Mouse (Mus musculus): ENCODE results near the gene Med6. TPM values are rescaled to one million over a fixed set of nuclear protein-coding genes. Genes with fewer than 3 reads are reported as not detected.
A peak's percentile ranks its signal among the peaks of the same experiment; 100 is the strongest.

Gene Med6
- 67.4 and 67.7 TPM in 2 replicates for polyA plus RNA-seq (2015; fragmentation: Nextera tagmentation; extraction: Ambion mirVana)

GRCm38 (mm10) chr12:81594902-81595671, at the start of gene Med6:
Med6 (minus strand) TSS chr12:81595008.
- 2% methylated on average over 36 of the region's 36 CpGs for WGBS
- Histone ChIP-seq H3K4me1 (replicated peaks) (no peaks in the 10 kb centered on the region), H3K27ac (peak within 1 kb of the TSS; percentile 54; the same call in 1 of the 2 replicates), H3K4me3 (replicated peaks) (peak within 1 kb of the TSS; percentile 64), H3K9me3 (no peaks in the 10 kb centered on the region), H3K36me3 (0 out of 2 replicates have a peak, but pooled peaks cover 3% of the 10 kb centered on the region), H3K9ac (peak within 1 kb of the TSS; percentile 65), H3K4me2 (replicated peaks) (peak within 1 kb of the TSS; percentile 59), H3K27me3 (replicated peaks) (no peaks in the 10 kb centered on the region)
- ATAC-seq = peak; percentile 99

- Histone ChIP-seq H3K36me3 (no peaks in the 10 kb centered on the region), H3K4me3 (replicated peaks) (no peak overlapping the region), H3K27ac (no peak overlapping the region), H3K4me1 (replicated peaks) (no peaks in the 10 kb centered on the region), H3K4me2 (replicated peaks) (no peak overlapping the region), H3K9ac (no peak overlapping the region), H3K9me3 (no peaks in the 10 kb centered on the region), H3K27me3 (replicated peaks) (no peaks in the 10 kb centered on the region; the same call in 1 of the 2 replicates)
- WGBS = 72% methylated on average over 11 of the region's 11 CpGs
- ATAC-seq = no peak
Measured at GRCm38 (mm10) chr12:81642361-81643082, 47.7 kb upstream of the Med6 start.

DNA sequence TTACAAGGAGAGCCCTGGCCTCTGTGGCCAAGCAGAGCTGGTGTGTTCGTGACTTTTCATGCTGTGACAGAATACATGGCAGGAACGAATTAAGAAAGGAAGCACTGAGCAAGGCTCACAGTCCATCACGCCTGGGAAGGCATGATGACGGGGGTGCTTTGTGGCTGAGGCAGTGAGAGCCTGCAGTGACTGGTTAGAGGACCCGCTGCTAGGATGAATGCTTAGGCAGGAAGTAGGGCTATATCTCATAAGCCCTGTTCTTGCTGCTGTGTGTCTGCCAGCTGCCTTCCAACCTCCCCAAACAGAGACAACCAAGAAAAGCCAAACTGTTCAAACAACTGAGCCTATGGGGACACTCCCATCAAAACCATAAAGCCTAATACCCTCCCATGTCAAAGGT, 45.8 kb upstream of the Med6 start:
- 55% methylated on average over 5 of the region's 5 CpGs for WGBS
- no peak overlapping the region for H3K9ac ChIP-seq
- H3K9me3 ChIP-seq = no peaks in the 10 kb centered on the region
- H3K4me1 ChIP-seq (replicated peaks) = no peaks in the 10 kb centered on the region
- ATAC-seq = no peak
- H3K4me3 ChIP-seq (replicated peaks) = no peak overlapping the region
- H3K27me3 ChIP-seq (replicated peaks) = no peaks in the 10 kb centered on the region
- H3K36me3 ChIP-seq = no peaks in the 10 kb centered on the region
- H3K27ac ChIP-seq = no peak overlapping the region
- H3K4me2 ChIP-seq (replicated peaks) = no peak overlapping the region

DNA sequence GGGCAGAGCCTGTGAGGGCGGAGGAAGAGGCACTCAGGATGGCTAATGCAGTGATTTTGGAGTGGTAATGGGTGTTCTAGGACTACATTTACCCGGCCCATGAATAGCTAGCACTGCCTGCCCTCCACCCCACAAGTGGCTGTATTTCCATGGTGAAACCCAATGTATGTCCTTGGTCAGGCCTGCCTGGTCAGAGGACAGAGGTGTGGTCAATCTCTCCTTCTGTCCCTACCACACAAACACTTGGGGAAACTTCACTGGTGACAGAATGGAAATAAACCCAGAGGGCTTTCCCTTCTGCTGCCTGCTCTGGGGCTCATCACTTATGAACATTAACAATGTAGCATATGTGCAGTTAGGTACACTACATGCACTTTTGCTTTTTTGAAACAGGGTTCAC, 38.4 kb upstream of the Med6 start:
- no peak for ATAC-seq
- Histone ChIP-seq H3K9me3 (no peaks in the 10 kb centered on the region), H3K27me3 (replicated peaks) (peaks cover 41% of the 10 kb centered on the region), H3K36me3 (no peaks in the 10 kb centered on the region), H3K27ac (no peak overlapping the region), H3K4me1 (replicated peaks) (peaks cover 11% of the 10 kb centered on the region), H3K4me2 (replicated peaks) (no peak overlapping the region), H3K4me3 (replicated peaks) (no peak overlapping the region), H3K9ac (no peak overlapping the region)
- 91% methylated on average over 2 of the region's 2 CpGs for WGBS

DNA sequence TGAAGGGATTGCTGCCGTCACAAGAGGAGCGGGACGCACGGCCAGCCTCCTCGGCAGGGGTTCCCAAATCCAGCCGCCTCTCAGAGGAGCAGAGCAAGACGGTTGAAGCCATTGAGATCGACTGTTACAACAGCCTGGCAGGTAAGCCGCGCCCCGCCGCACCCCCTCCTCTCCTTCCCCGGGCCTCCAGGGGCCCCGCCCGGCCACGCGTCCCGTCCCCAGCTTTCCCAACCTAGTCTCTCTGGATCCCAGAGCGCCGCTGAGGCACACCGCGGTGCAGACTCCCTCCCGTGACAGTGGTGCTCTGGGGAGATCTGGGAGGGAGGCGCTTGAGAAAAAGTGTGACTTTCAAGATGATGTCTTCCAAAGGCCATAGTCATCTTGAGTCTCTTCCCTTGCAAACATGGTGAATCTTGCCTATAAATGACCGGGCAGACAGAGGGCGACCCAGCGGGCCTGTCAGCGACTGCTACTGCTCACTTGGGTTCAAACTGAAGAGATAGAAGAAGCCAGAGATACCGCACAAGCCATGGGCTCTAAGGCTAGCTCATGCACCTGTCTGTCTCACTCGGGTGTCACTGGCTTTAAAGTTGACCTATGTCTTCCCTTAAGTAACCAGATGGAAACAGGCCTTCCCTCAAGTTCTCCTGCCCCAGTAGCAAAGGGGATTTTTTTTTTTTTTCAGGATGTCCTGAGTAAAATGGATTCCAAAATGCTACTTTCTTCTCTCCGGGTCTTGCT, 37.0 kb upstream of the Med6 start:
- Histone ChIP-seq H3K4me3 (replicated peaks) (peak overlapping the region; percentile 58), H3K36me3 (no peaks in the 10 kb centered on the region), H3K27me3 (replicated peaks) (peaks cover 41% of the 10 kb centered on the region), H3K4me1 (replicated peaks) (peaks cover 11% of the 10 kb centered on the region), H3K4me2 (replicated peaks) (peak overlapping the region; percentile 99), H3K9me3 (no peaks in the 10 kb centered on the region), H3K9ac (peak overlapping the region; percentile 45), H3K27ac (no peak overlapping the region)
- peak; percentile 60 for ATAC-seq
- 2% methylated on average over 31 of the region's 31 CpGs for WGBS

GRCm38 (mm10) chr12:81630915-81631660, 36.3 kb upstream of the Med6 start, which contains the start of gene Ttc9:
Ttc9 (plus strand) TSS chr12:81631249.
- H3K9ac ChIP-seq = peak within 1 kb of the TSS; percentile 45
- under 1% methylated on average over 82 of the region's 82 CpGs for WGBS
- H3K4me3 ChIP-seq (replicated peaks) = peak within 1 kb of the TSS; percentile 58
- H3K9me3 ChIP-seq = no peaks in the 10 kb centered on the region
- ATAC-seq = peak; percentile 78
- H3K27ac ChIP-seq = 0 out of 2 replicates have a peak within 1 kb of the TSS, but pooled peaks have one; percentile 27
- H3K36me3 ChIP-seq = no peaks in the 10 kb centered on the region
- peak within 1 kb of the TSS; percentile 99 for H3K4me2 ChIP-seq (replicated peaks)
- peaks cover 41% of the 10 kb centered on the region for H3K27me3 ChIP-seq (replicated peaks)
- peaks cover 11% of the 10 kb centered on the region for H3K4me1 ChIP-seq (replicated peaks)

GRCm38 (mm10) chr12:81630520-81630914, 35.7 kb upstream of the Med6 start:
- peak; percentile 82 for ATAC-seq
- no peaks in the 10 kb centered on the region for H3K36me3 ChIP-seq
- 2% methylated on average over 16 of the region's 16 CpGs for WGBS
- no peak overlapping the region for H3K9ac ChIP-seq
- peak overlapping the region; percentile 58 for H3K4me3 ChIP-seq (replicated peaks)
- H3K27me3 ChIP-seq (replicated peaks) = peaks cover 41% of the 10 kb centered on the region
- H3K4me2 ChIP-seq (replicated peaks) = peak overlapping the region; percentile 99
- H3K9me3 ChIP-seq = no peaks in the 10 kb centered on the region
- H3K4me1 ChIP-seq (replicated peaks) = peaks cover 11% of the 10 kb centered on the region
- H3K27ac ChIP-seq = 0 out of 2 replicates have a peak overlapping the region, but pooled peaks have one; percentile 27

DNA sequence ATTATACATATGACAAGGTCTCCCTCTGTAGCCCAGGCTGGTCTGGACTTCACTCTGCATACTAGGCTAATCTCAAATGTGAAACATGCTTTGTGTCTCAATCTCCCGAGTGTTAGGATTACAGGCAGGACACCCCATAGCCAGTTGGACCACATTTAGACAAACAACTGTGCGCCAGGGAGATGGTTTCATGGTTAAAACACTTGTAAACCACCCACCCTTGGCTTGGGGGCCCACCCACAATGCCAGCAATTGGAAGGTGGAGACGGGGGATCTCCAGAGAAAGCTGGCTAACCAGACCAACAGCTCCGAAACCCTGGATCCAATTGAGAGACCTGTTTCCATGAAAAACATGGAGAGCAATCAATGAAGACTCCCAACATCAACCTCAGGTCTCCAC, 33.3 kb upstream of the Med6 start:
- peaks cover 36% of the 10 kb centered on the region for H3K27me3 ChIP-seq (replicated peaks)

GRCm38 (mm10) chr12:81627426-81627825, 32.6 kb upstream of the Med6 start:
- H3K9me3 ChIP-seq = no peaks in the 10 kb centered on the region
- H3K36me3 ChIP-seq = no peaks in the 10 kb centered on the region
- no peak overlapping the region for H3K4me3 ChIP-seq (replicated peaks)
- peaks cover 11% of the 10 kb centered on the region for H3K4me1 ChIP-seq (replicated peaks)
- 75% methylated on average over 6 of the region's 6 CpGs for WGBS
- ATAC-seq = no peak
- no peak overlapping the region for H3K4me2 ChIP-seq (replicated peaks)
- peaks cover 29% of the 10 kb centered on the region for H3K27me3 ChIP-seq (replicated peaks)
- no peak overlapping the region for H3K27ac ChIP-seq
- no peak overlapping the region for H3K9ac ChIP-seq

More for the DNA sequence above, 33.3 kb upstream of the Med6 start:
- no peak overlapping the region for H3K4me2 ChIP-seq (replicated peaks)
- peaks cover 11% of the 10 kb centered on the region for H3K4me1 ChIP-seq (replicated peaks)
- no peak overlapping the region for H3K4me3 ChIP-seq (replicated peaks)
- ATAC-seq = no peak
- no peak overlapping the region for H3K9ac ChIP-seq
- no peak overlapping the region for H3K27ac ChIP-seq
- no peaks in the 10 kb centered on the region for H3K9me3 ChIP-seq
- 79% methylated on average over 4 of the region's 4 CpGs for whole genome bisulfite sequencing
- no peaks in the 10 kb centered on the region for H3K36me3 ChIP-seq

DNA sequence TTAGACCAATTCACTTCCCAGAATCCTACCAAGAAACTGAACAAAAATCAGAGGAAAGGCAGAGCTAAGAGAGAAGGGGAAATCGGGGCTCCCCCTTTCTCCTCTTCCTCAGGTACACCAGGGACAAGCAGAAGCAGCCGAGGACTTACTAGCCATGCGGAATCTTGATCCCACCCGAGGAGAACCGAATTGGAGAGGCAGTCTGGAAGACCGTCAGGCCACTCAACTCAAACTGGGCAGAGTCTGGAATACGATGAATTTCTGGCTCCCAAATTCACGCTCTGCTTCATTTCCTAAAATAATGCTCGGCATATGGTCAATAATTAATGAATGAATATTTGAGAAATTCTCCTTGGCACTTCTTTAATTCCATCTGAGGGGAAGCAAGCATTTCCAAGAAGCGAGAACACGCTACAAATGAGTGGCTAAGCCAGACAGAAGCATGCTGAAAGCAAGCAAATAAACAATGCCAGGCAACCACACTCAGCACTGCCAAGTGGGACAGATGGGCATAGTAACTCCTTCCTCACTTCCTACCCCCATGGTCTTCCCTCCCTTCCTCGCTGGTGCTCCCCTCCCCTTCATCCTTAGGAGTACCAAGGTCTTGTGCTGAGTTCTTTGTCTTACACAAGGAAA, 31.5 kb upstream of the Med6 start:
- Histone ChIP-seq H3K36me3 (no peaks in the 10 kb centered on the region), H3K27ac (no peak overlapping the region), H3K9me3 (no peaks in the 10 kb centered on the region), H3K4me2 (replicated peaks) (no peak overlapping the region), H3K4me3 (replicated peaks) (no peak overlapping the region), H3K9ac (no peak overlapping the region), H3K4me1 (replicated peaks) (peaks cover 5% of the 10 kb centered on the region; the same call in 1 of the 2 replicates), H3K27me3 (replicated peaks) (peaks cover 18% of the 10 kb centered on the region)
- 74% methylated on average over 12 of the region's 12 CpGs for WGBS
- no peak for ATAC-seq

GRCm38 (mm10) chr12:81623377-81623776, 28.6 kb upstream of the Med6 start:
- WGBS = 61% methylated on average over 4 of the region's 4 CpGs
- Histone ChIP-seq H3K9ac (no peak overlapping the region), H3K27me3 (replicated peaks) (no peaks in the 10 kb centered on the region; the same call in none of the 2 replicates), H3K4me2 (replicated peaks) (no peak overlapping the region), H3K9me3 (no peaks in the 10 kb centered on the region), H3K4me3 (replicated peaks) (no peak overlapping the region), H3K36me3 (no peaks in the 10 kb centered on the region), H3K27ac (no peak overlapping the region), H3K4me1 (replicated peaks) (no peaks in the 10 kb centered on the region)
- ATAC-seq = no peak

Measured in intestine, embryonic 15.5 days (tissue).